Mouse (Mus musculus): ENCODE measurements around the gene Trank1. TPM values are rescaled to one million over a fixed set of nuclear protein-coding genes. Genes with fewer than 3 reads are reported as not detected.

The Trank1 gene
- polyA plus RNA-seq, 1 experiment: 0.05 TPM

DNA sequence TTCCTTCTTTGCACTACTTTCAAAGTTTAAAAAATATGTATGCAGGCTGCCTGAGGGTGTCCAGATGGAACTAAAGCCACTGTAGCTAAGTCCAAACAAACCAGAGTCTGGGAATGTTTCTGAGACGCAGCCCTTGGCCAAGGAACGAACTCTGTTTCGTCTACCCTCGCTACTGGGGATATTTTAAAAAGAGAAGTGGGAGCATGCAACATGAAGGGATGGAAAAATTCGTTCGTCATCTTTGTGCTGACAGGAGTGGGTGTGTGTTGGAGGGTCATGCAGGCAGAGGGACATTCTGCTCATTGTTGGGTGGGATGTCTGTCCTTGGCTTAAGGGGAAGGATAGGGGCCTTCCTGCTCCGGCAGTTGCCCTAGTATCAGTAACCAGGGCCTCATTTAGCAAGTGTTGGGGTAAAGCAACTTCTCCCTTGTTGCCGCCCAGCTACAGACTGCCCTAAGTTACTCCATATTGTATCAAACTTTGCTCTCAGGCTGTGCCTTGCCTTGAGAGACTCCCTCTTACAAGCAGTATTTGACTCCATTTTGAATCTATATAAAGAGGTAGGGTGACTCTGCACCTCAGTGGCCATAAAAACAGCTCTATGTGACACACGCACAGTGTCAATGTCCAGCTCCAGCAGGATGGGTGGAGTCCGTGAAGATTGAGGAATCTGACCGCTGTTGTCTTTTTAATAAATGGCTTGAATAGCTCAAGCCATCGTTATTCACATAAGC lies 93.0 kb downstream of the Trank1 start:
- no peak for DNase-seq
- Histone ChIP-seq H3K4me1 (ENCODE audit: control insufficient read depth, insufficient read depth, low read length) (no peaks in the 10 kb centered on the region), H3K4me3 (replicated peaks; ENCODE audit: extremely low read depth, low read depth, low read length) (no peak overlapping the region)
- 77% methylated on average over 12 of the region's 12 CpGs for WGBS
- no peak for TF ChIP-seq POLR2A (IDR thresholded peaks at IDR 0.05; ENCODE audit: borderline replicate concordance, extremely low read depth, low read depth, low read length)
- TF ChIP-seq CTCF (IDR thresholded peaks at IDR 0.05; ENCODE audit: insufficient read depth, low read length): no peak

DNA sequence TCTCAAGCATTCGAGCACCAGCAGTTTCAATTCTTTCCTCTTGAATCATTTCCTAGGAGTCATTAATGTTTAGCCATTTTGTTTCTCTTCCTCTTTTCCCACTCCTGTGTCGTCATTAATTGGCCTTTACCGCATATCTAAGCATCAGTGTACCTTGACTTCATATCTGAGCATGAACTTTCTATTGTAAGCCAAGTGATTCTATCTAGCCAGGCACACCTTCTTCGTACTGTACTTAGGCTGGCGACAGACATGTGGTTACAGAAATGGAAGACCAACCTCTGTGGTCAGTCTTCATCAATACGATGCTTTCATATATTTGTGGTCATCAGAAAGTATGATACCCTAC lies 93.5 kb downstream of the Trank1 start:
- no peaks in the 10 kb centered on the region for H3K4me1 ChIP-seq (ENCODE audit: control insufficient read depth, insufficient read depth, low read length)
- TF ChIP-seq POLR2A (IDR thresholded peaks at IDR 0.05; ENCODE audit: borderline replicate concordance, extremely low read depth, low read depth, low read length): no peak
- no peak for TF ChIP-seq CTCF (IDR thresholded peaks at IDR 0.05; ENCODE audit: insufficient read depth, low read length)
- H3K4me3 ChIP-seq (replicated peaks; ENCODE audit: extremely low read depth, low read depth, low read length): no peak overlapping the region
- DNase-seq: no peak
- WGBS: 82% methylated on average over 6 of the region's 6 CpGs

- Histone ChIP-seq H3K4me3 (replicated peaks; ENCODE audit: extremely low read depth, low read depth, low read length) (no peak overlapping the region), H3K4me1 (ENCODE audit: control insufficient read depth, insufficient read depth, low read length) (no peaks in the 10 kb centered on the region)
- TF ChIP-seq POLR2A (IDR thresholded peaks at IDR 0.05; ENCODE audit: borderline replicate concordance, extremely low read depth, low read depth, low read length): no peak
- TF ChIP-seq CTCF (IDR thresholded peaks at IDR 0.05; ENCODE audit: insufficient read depth, low read length): no peak
- no peak for DNase-seq
- 43% methylated on average over 6 of the region's 6 CpGs for whole genome bisulfite sequencing
Measured at GRCm38 (mm10) chr9:111408012-111408411, 96.5 kb downstream of the Trank1 start.

DNA sequence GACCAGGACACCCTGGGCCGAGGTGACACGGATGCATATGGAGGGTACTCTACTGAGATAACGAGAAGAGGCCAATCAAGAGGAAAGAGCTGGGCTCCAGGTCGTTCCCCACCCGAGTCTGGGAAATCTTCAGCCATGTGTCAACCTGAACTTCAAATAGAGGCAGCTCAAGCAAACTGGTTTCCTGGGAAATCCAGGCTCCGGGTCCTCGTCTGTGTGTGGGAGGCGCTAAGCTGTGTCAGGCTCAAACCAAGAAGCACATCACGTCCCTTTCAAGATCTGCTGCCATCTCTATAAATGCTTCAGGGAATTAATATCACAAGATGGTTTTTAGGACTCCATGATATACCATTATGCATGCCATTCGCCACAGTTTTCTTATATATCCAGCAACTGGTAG lies 96.9 kb downstream of the Trank1 start:
- 67% methylated on average over 10 of the region's 10 CpGs for WGBS
- no peak overlapping the region for H3K4me3 ChIP-seq (replicated peaks; ENCODE audit: extremely low read depth, low read depth, low read length)
- no peak for DNase-seq
- H3K4me1 ChIP-seq (ENCODE audit: control insufficient read depth, insufficient read depth, low read length): no peaks in the 10 kb centered on the region
- TF ChIP-seq CTCF (IDR thresholded peaks at IDR 0.05; ENCODE audit: insufficient read depth, low read length): no peak
- no peak for TF ChIP-seq POLR2A (IDR thresholded peaks at IDR 0.05; ENCODE audit: borderline replicate concordance, extremely low read depth, low read depth, low read length)

GRCm38 (mm10) chr9:111412471-111413160 lies 101.1 kb downstream of the Trank1 start:
- 72% methylated on average over 16 of the region's 16 CpGs for WGBS
- no peak overlapping the region for H3K4me3 ChIP-seq (replicated peaks; ENCODE audit: extremely low read depth, low read depth, low read length)
- no peak for TF ChIP-seq POLR2A (IDR thresholded peaks at IDR 0.05; ENCODE audit: borderline replicate concordance, extremely low read depth, low read depth, low read length)
- no peak for TF ChIP-seq CTCF (IDR thresholded peaks at IDR 0.05; ENCODE audit: insufficient read depth, low read length)

GRCm38 (mm10) chr9:111421862-111422261 lies 110.3 kb downstream of the Trank1 start:
- Histone ChIP-seq H3K4me1 (ENCODE audit: control insufficient read depth, insufficient read depth, low read length) (no peaks in the 10 kb centered on the region), H3K4me3 (replicated peaks; ENCODE audit: extremely low read depth, low read depth, low read length) (no peak overlapping the region)
- TF ChIP-seq CTCF (IDR thresholded peaks at IDR 0.05; ENCODE audit: insufficient read depth, low read length): no peak
- TF ChIP-seq POLR2A (IDR thresholded peaks at IDR 0.05; ENCODE audit: borderline replicate concordance, extremely low read depth, low read depth, low read length): no peak
- no peak for DNase-seq
- 77% methylated on average over 2 of the region's 2 CpGs for WGBS

More at GRCm38 (mm10) chr9:111412471-111413160, 101.1 kb downstream of the Trank1 start:
- no peak for DNase-seq
- no peaks in the 10 kb centered on the region for H3K4me1 ChIP-seq (ENCODE audit: control insufficient read depth, insufficient read depth, low read length)

DNA sequence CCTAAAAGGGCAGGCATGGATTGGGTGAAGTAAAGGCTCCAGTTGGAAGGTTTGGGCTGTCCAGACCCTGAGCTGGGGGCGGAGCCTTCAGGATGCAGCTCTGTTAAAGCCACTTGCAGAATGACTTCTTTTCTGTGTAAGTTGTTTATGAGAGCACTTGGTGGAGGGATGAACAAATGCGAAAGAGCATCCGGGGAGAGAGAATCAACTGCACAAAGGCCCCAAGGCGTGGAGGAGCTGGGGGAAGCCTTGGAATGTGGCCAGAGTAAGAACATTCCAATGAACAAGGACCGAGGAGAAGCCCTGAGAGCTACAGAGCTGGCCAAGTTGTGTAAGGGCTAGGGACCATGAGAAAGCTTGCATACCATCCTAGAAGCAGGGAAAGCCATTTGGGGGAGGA lies 111.0 kb downstream of the Trank1 start:
- DNase-seq: no peak
- no peak for TF ChIP-seq CTCF (IDR thresholded peaks at IDR 0.05; ENCODE audit: insufficient read depth, low read length)
- no peak for TF ChIP-seq POLR2A (IDR thresholded peaks at IDR 0.05; ENCODE audit: borderline replicate concordance, extremely low read depth, low read depth, low read length)
- WGBS: 58% methylated on average over 5 of the region's 5 CpGs
- Histone ChIP-seq H3K4me3 (replicated peaks; ENCODE audit: extremely low read depth, low read depth, low read length) (no peak overlapping the region), H3K4me1 (ENCODE audit: control insufficient read depth, insufficient read depth, low read length) (no peaks in the 10 kb centered on the region)

GRCm38 (mm10) chr9:111425113-111425512 lies 113.6 kb downstream of the Trank1 start:
- Histone ChIP-seq H3K4me3 (replicated peaks; ENCODE audit: extremely low read depth, low read depth, low read length) (no peak overlapping the region), H3K4me1 (ENCODE audit: control insufficient read depth, insufficient read depth, low read length) (no peaks in the 10 kb centered on the region)
- no peak for DNase-seq
- TF ChIP-seq POLR2A (IDR thresholded peaks at IDR 0.05; ENCODE audit: borderline replicate concordance, extremely low read depth, low read depth, low read length) (no peak), CTCF (IDR thresholded peaks at IDR 0.05; ENCODE audit: insufficient read depth, low read length) (no peak)
- 65% methylated on average over 6 of the region's 6 CpGs for WGBS

GRCm38 (mm10) chr9:111425952-111426351 lies 114.4 kb downstream of the Trank1 start:
- no peak for DNase-seq
- TF ChIP-seq CTCF (IDR thresholded peaks at IDR 0.05; ENCODE audit: insufficient read depth, low read length): no peak
- TF ChIP-seq POLR2A (IDR thresholded peaks at IDR 0.05; ENCODE audit: borderline replicate concordance, extremely low read depth, low read depth, low read length): no peak
- 81% methylated on average over 4 of the region's 4 CpGs for WGBS
- H3K4me1 ChIP-seq (ENCODE audit: control insufficient read depth, insufficient read depth, low read length): no peaks in the 10 kb centered on the region
- no peak overlapping the region for H3K4me3 ChIP-seq (replicated peaks; ENCODE audit: extremely low read depth, low read depth, low read length)

All from lung, adult 2 months (tissue).